Mouse (Mus musculus): ENCODE results near the gene Tvp23a. TPM values are rescaled to one million over a fixed set of nuclear protein-coding genes. Genes with fewer than 3 reads are reported as not detected.

Tvp23a gene
- polyA plus RNA-seq, 1 experiment from 2014 or later = 4.5 TPM

DNA sequence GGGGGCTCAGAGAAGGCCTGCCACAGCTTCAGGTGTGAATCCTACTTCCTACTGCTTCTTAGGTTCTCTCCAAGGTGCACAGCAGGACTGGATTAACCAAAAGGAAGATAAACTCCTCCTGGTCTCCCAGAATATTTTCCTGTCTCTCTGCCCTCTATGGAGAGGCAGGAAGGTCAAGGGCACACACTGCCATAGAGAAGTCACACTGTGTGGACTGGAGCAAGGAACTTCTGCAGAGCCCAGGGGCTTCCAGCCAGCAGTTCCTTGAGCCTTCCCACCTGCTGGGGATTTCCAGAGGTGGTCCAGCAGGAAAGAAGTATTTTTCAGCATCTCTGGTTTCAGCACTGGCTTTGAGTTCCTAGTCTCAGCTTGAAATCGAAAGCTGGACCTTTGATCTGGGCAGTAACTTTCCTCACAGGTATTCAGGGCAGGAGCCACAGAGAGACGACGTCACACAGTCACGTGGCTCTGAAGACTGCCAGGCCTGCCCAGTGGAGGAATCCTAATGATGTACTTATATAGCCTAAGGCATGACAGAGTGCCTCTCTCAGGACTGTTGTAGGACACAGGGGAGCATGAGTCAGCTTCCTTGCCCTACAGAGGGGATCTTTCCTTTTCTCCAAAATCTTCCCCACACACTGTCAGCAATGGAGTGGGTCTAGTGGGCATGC lies 18.0 kb upstream of the Tvp23a start:
- no peak overlapping the region for H3K4me3 ChIP-seq (ENCODE audit: low read depth, low read length)
- no peaks in the 10 kb centered on the region; the same call in 1 of the 2 replicates for H3K4me1 ChIP-seq (ENCODE audit: control insufficient read depth, insufficient read depth, low read length)
- no peak overlapping the region for H3K4me2 ChIP-seq
- no peak overlapping the region for H3K27ac ChIP-seq (ENCODE audit: low read depth, low read length)
- 17% methylated on average over 4 of the region's 4 CpGs for WGBS (ENCODE audit: insufficient replicate concordance)
- H3K36me3 ChIP-seq (ENCODE audit: control insufficient read depth, insufficient read depth, low read length) = no peaks in the 10 kb centered on the region
- no peak overlapping the region for H3K9ac ChIP-seq (ENCODE audit: low read depth, low read length)
- no peak for ATAC-seq (replicated peaks; ENCODE audit: insufficient number of reproducible peaks, low FRiP score, low TSS enrichment)
- H3K27me3 ChIP-seq (ENCODE audit: control insufficient read depth, insufficient read depth, low read length) = no peaks in the 10 kb centered on the region
- H3K9me3 ChIP-seq (replicated peaks; ENCODE audit: control insufficient read depth, low read length) = no peaks in the 10 kb centered on the region

DNA sequence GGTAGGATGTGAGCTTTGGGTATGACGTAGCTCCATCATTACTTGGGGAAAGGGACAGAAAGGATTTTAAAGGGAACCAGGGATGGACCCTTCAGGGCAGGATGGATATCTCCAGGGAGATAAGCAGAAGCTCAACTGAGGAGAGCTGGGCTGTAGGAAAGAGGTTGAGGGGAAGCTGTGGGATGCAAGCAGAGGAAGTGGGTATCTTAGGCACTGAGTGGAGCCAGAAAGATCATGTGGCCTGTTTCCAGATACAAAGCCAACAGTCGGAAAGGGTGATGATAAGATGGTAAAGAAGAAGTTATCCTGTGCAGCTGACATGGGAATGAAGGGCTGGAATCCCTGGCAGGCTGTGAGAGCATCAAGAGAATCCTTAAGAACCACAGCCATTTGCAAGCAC lies 14.0 kb upstream of the Tvp23a start:
- WGBS (ENCODE audit: insufficient replicate concordance) = 47% methylated on average over 2 of the region's 2 CpGs
- Histone ChIP-seq H3K27me3 (ENCODE audit: control insufficient read depth, insufficient read depth, low read length) (no peaks in the 10 kb centered on the region), H3K9ac (ENCODE audit: low read depth, low read length) (no peak overlapping the region), H3K4me3 (ENCODE audit: low read depth, low read length) (no peak overlapping the region), H3K4me2 (no peak overlapping the region), H3K9me3 (replicated peaks; ENCODE audit: control insufficient read depth, low read length) (no peaks in the 10 kb centered on the region), H3K36me3 (ENCODE audit: control insufficient read depth, insufficient read depth, low read length) (no peaks in the 10 kb centered on the region), H3K4me1 (ENCODE audit: control insufficient read depth, insufficient read depth, low read length) (no peaks in the 10 kb centered on the region; the same call in 1 of the 2 replicates), H3K27ac (ENCODE audit: low read depth, low read length) (no peak overlapping the region)
- ATAC-seq (replicated peaks; ENCODE audit: insufficient number of reproducible peaks, low FRiP score, low TSS enrichment) = no peak

DNA sequence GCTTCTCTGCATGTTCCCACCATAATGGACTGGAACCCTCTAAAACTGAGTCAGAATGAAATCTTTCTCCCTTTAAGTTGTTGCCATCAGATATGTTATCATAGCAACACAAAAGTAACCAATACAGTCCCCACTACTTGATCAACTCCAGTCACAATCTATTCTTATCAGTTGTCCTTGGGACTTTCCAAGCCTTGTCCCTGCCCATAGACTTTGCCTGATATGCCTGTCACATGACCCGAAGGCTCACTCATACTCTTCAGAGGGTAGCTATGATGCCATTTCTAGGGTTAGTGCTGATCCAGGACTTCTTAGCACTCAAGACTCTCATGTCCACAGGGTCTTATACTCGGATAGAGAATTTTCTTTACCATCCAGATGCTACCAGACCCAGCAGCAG lies 13.0 kb upstream of the Tvp23a start:
- no peak for ATAC-seq (replicated peaks; ENCODE audit: insufficient number of reproducible peaks, low FRiP score, low TSS enrichment)
- no peaks in the 10 kb centered on the region for H3K36me3 ChIP-seq (ENCODE audit: control insufficient read depth, insufficient read depth, low read length)
- H3K27me3 ChIP-seq (ENCODE audit: control insufficient read depth, insufficient read depth, low read length) = no peaks in the 10 kb centered on the region
- WGBS (ENCODE audit: insufficient replicate concordance) = 66% methylated on average over 2 of the region's 2 CpGs
- H3K9me3 ChIP-seq (replicated peaks; ENCODE audit: control insufficient read depth, low read length) = no peaks in the 10 kb centered on the region
- no peak overlapping the region for H3K27ac ChIP-seq (ENCODE audit: low read depth, low read length)
- H3K4me3 ChIP-seq (ENCODE audit: low read depth, low read length) = no peak overlapping the region
- no peaks in the 10 kb centered on the region; the same call in 1 of the 2 replicates for H3K4me1 ChIP-seq (ENCODE audit: control insufficient read depth, insufficient read depth, low read length)
- no peak overlapping the region for H3K9ac ChIP-seq (ENCODE audit: low read depth, low read length)
- H3K4me2 ChIP-seq = no peak overlapping the region

DNA sequence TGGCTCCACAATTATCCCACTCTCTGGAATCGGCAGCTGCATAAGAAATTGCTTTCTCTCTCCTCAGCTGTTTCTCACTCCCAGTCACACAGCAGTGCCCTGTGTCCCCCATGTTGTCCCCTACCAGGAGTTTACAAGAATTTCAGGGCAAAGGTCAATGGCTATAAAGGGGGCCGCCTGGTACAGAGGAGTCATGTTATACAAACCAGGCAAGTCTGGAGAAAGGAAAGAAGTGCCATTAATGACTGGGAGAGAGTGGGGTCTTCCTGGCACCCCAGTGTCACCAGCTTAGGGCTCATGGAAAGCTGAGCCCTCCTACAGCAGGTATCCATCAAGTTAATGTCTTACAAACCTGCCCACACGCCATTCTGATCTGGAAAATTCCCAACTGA lies 7.4 kb upstream of the Tvp23a start:
- Histone ChIP-seq H3K27ac (ENCODE audit: low read depth, low read length) (no peak overlapping the region), H3K4me2 (no peak overlapping the region), H3K9me3 (replicated peaks; ENCODE audit: control insufficient read depth, low read length) (no peaks in the 10 kb centered on the region), H3K9ac (ENCODE audit: low read depth, low read length) (no peak overlapping the region), H3K4me3 (ENCODE audit: low read depth, low read length) (no peak overlapping the region), H3K36me3 (ENCODE audit: control insufficient read depth, insufficient read depth, low read length) (no peaks in the 10 kb centered on the region), H3K4me1 (ENCODE audit: control insufficient read depth, insufficient read depth, low read length) (no peaks in the 10 kb centered on the region), H3K27me3 (ENCODE audit: control insufficient read depth, insufficient read depth, low read length) (no peaks in the 10 kb centered on the region)
- no peak for ATAC-seq (replicated peaks; ENCODE audit: insufficient number of reproducible peaks, low FRiP score, low TSS enrichment)
- 45% methylated on average over 3 of the region's 3 CpGs for WGBS (ENCODE audit: insufficient replicate concordance)

DNA sequence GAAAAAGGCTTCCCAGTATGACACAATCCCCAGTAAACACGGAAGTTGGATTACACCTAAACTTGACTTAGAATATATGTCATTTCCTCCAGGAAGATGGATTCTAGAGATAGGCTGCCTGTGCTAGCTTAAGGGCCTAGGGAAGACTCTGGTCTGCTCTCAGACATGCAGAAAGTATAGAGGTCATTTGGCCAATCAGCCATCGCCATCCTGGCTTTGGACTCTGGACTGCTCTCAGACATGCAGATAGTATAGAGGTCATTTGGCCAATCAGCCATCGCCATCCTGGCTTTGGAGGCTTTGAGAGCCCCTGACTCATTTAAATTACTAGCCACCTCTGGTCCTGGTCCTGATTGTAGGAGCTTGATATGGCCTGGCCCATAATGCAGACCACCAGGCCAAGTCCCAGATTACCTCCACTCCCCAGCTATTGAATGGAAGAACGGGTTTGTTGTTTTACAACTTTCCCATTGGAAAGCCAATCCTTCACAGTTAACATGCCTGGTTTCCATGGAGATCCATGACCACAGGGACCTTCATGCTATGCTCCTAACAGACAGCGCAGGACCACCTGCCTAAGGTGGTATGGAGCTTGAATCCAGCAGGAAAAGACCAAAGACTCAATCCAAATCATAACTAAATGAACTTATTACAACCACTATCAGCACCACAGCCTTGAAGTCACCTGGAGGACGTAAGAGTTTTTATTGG lies 6.9 kb upstream of the Tvp23a start:
- Histone ChIP-seq H3K9me3 (replicated peaks; ENCODE audit: control insufficient read depth, low read length) (no peaks in the 10 kb centered on the region), H3K27me3 (ENCODE audit: control insufficient read depth, insufficient read depth, low read length) (no peaks in the 10 kb centered on the region), H3K9ac (ENCODE audit: low read depth, low read length) (no peak overlapping the region), H3K27ac (ENCODE audit: low read depth, low read length) (no peak overlapping the region), H3K4me1 (ENCODE audit: control insufficient read depth, insufficient read depth, low read length) (no peaks in the 10 kb centered on the region), H3K36me3 (ENCODE audit: control insufficient read depth, insufficient read depth, low read length) (no peaks in the 10 kb centered on the region), H3K4me3 (ENCODE audit: low read depth, low read length) (no peak overlapping the region), H3K4me2 (no peak overlapping the region)
- 79% methylated on average over 6 of the region's 6 CpGs for WGBS (ENCODE audit: insufficient replicate concordance)
- no peak for ATAC-seq (replicated peaks; ENCODE audit: insufficient number of reproducible peaks, low FRiP score, low TSS enrichment)

DNA sequence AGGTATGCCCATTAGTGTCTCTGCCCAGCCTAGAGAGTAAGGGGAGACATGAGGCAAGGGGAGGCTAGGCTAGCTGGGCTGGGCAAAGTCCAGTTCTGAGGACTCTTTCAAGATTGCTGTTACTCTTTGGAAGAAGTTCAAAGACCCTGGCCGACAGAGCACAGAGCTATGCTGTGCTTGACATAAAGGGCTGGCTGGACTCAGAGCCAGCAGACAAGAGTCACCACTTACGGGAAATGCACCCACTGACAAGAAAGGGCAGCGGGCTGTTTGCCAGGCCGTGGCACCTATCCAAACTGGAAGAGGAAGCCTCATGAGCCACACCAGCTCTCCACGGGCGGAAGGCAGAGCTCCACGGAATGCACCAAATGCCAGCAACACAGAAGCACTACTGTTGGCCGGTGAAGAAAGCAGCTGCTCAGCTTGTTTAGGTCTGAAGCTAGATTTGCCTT lies 5.3 kb upstream of the Tvp23a start:
- Histone ChIP-seq H3K4me2 (no peak overlapping the region), H3K27me3 (ENCODE audit: control insufficient read depth, insufficient read depth, low read length) (no peaks in the 10 kb centered on the region), H3K27ac (ENCODE audit: low read depth, low read length) (no peak overlapping the region), H3K9me3 (replicated peaks; ENCODE audit: control insufficient read depth, low read length) (no peaks in the 10 kb centered on the region), H3K4me3 (ENCODE audit: low read depth, low read length) (no peak overlapping the region), H3K36me3 (ENCODE audit: control insufficient read depth, insufficient read depth, low read length) (no peaks in the 10 kb centered on the region), H3K4me1 (ENCODE audit: control insufficient read depth, insufficient read depth, low read length) (no peaks in the 10 kb centered on the region), H3K9ac (ENCODE audit: low read depth, low read length) (no peak overlapping the region)
- 72% methylated on average over 8 of the region's 8 CpGs for WGBS (ENCODE audit: insufficient replicate concordance)
- ATAC-seq (replicated peaks; ENCODE audit: insufficient number of reproducible peaks, low FRiP score, low TSS enrichment) = no peak

DNA sequence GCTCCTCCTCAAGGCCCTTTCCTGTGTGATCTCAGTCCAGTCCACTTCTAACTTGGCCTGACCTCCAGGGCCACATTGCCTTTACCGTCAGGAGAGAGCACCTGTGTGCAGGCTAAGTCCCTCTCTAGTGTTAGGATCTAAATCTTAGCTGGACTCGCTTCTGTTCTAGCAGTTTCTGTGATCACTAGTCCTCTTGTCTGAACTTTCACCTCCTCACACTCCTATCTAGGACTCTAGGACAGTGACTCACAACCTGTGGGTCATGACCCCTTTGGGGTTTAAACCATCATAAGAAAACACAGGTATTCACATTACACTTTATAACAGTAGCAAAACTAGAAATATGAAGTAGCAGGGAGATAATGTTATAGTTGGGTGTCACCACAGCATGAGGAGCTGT lies 4.7 kb upstream of the Tvp23a start:
- H3K27me3 ChIP-seq (ENCODE audit: control insufficient read depth, insufficient read depth, low read length) = no peaks in the 10 kb centered on the region
- ATAC-seq (replicated peaks; ENCODE audit: insufficient number of reproducible peaks, low FRiP score, low TSS enrichment) = no peak
- no peaks in the 10 kb centered on the region for H3K9me3 ChIP-seq (replicated peaks; ENCODE audit: control insufficient read depth, low read length)
- no peak overlapping the region for H3K4me2 ChIP-seq
- no peak overlapping the region for H3K9ac ChIP-seq (ENCODE audit: low read depth, low read length)
- H3K4me3 ChIP-seq (ENCODE audit: low read depth, low read length) = no peak overlapping the region
- H3K27ac ChIP-seq (ENCODE audit: low read depth, low read length) = no peak overlapping the region
- whole genome bisulfite sequencing (ENCODE audit: insufficient replicate concordance) = 73% methylated on average over 2 of the region's 2 CpGs
- 0 out of 2 replicates have a peak, but pooled peaks cover under 1% of the 10 kb centered on the region for H3K4me1 ChIP-seq (ENCODE audit: control insufficient read depth, insufficient read depth, low read length)
- H3K36me3 ChIP-seq (ENCODE audit: control insufficient read depth, insufficient read depth, low read length) = no peaks in the 10 kb centered on the region

DNA sequence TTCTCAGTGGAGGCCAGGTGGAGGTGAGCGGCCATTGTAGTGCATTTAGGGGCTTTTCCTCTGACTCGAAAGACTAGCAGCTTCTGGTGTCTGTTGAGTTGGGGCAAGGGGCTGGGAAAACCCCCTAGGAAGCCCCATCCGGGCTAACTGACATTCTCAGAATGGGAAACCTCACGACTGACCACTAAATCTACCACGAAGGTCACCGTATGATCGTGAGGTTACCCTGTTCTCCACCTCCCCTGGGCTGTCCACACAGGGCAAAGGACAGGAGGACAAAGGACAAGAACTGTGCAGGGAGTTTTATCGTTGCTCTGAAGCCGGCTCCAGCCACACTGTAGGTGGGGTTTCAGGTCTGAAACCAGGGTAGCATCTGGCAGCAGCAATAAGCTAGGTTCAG lies 1.8 kb upstream of the Tvp23a start:
- no peak for ATAC-seq (replicated peaks; ENCODE audit: insufficient number of reproducible peaks, low FRiP score, low TSS enrichment)
- 89% methylated on average over 9 of the region's 9 CpGs for WGBS (ENCODE audit: insufficient replicate concordance)
- H3K4me2 ChIP-seq = no peak overlapping the region

More for the DNA sequence above, 1.8 kb upstream of the Tvp23a start:
- H3K9ac ChIP-seq (ENCODE audit: low read depth, low read length) = no peak overlapping the region
- no peak overlapping the region for H3K27ac ChIP-seq (ENCODE audit: low read depth, low read length)
- H3K4me1 ChIP-seq (ENCODE audit: control insufficient read depth, insufficient read depth, low read length) = 0 out of 2 replicates have a peak, but pooled peaks cover 5% of the 10 kb centered on the region
- no peak overlapping the region for H3K4me3 ChIP-seq (ENCODE audit: low read depth, low read length)
- H3K9me3 ChIP-seq (replicated peaks; ENCODE audit: control insufficient read depth, low read length) = no peaks in the 10 kb centered on the region
- H3K36me3 ChIP-seq (ENCODE audit: control insufficient read depth, insufficient read depth, low read length) = no peaks in the 10 kb centered on the region
- no peaks in the 10 kb centered on the region for H3K27me3 ChIP-seq (ENCODE audit: control insufficient read depth, insufficient read depth, low read length)

All from heart, embryonic 11.5 days (tissue).